Mouse (Mus musculus): ENCODE measurements around the gene Samd11. TPM values are rescaled to one million over a fixed set of nuclear protein-coding genes. Genes with fewer than 3 reads are reported as not detected.

Samd11 gene
- polyA plus RNA-seq, 1 experiment from 2014 or later = 0.35 TPM

- Histone ChIP-seq H3K27ac (replicated peaks; ENCODE audit: low read depth, low read length) (no peak overlapping the region), H3K9ac (ENCODE audit: low read depth, low read length) (no peak overlapping the region), H3K4me1 (ENCODE audit: control insufficient read depth, insufficient read depth, low read length) (no peaks in the 10 kb centered on the region), H3K4me2 (ENCODE audit: low read depth, low read length) (no peak overlapping the region), H3K9me3 (ENCODE audit: control insufficient read depth, low read length) (no peaks in the 10 kb centered on the region), H3K36me3 (ENCODE audit: control insufficient read depth, insufficient read depth, low read length) (no peaks in the 10 kb centered on the region), H3K27me3 (replicated peaks; ENCODE audit: control insufficient read depth, insufficient read depth, low read length) (no peaks in the 10 kb centered on the region), H3K4me3 (ENCODE audit: low read depth, low read length) (no peak overlapping the region)
- peak; percentile 51 for DNase-seq (ENCODE audit: low spot score)
- WGBS = 71% methylated on average over 13 of the region's 16 CpGs
- ATAC-seq (ENCODE audit: low read depth) = peak; percentile 72
Observed at GRCm38 (mm10) chr4:156217838-156218237, 37.6 kb downstream of the Samd11 start.

GRCm38 (mm10) chr4:156217022-156217669 lies 38.3 kb downstream of the Samd11 start:
- no peak for ATAC-seq (ENCODE audit: low read depth)
- H3K27ac ChIP-seq (replicated peaks; ENCODE audit: low read depth, low read length) = no peak overlapping the region
- H3K4me2 ChIP-seq (ENCODE audit: low read depth, low read length) = no peak overlapping the region
- H3K4me3 ChIP-seq (ENCODE audit: low read depth, low read length) = no peak overlapping the region
- H3K4me1 ChIP-seq (ENCODE audit: control insufficient read depth, insufficient read depth, low read length) = no peaks in the 10 kb centered on the region
- H3K27me3 ChIP-seq (replicated peaks; ENCODE audit: control insufficient read depth, insufficient read depth, low read length) = no peaks in the 10 kb centered on the region
- H3K36me3 ChIP-seq (ENCODE audit: control insufficient read depth, insufficient read depth, low read length) = no peaks in the 10 kb centered on the region
- H3K9me3 ChIP-seq (ENCODE audit: control insufficient read depth, low read length) = no peaks in the 10 kb centered on the region
- WGBS = 78% methylated on average over 15 of the region's 16 CpGs
- DNase-seq (ENCODE audit: low spot score) = no peak
- H3K9ac ChIP-seq (ENCODE audit: low read depth, low read length) = no peak overlapping the region

- Histone ChIP-seq H3K36me3 (ENCODE audit: control insufficient read depth, insufficient read depth, low read length) (no peaks in the 10 kb centered on the region), H3K9me3 (ENCODE audit: control insufficient read depth, low read length) (no peaks in the 10 kb centered on the region), H3K27me3 (replicated peaks; ENCODE audit: control insufficient read depth, insufficient read depth, low read length) (no peaks in the 10 kb centered on the region), H3K4me1 (ENCODE audit: control insufficient read depth, insufficient read depth, low read length) (no peaks in the 10 kb centered on the region), H3K4me2 (ENCODE audit: low read depth, low read length) (no peak overlapping the region), H3K9ac (ENCODE audit: low read depth, low read length) (no peak overlapping the region), H3K4me3 (ENCODE audit: low read depth, low read length) (no peak overlapping the region), H3K27ac (replicated peaks; ENCODE audit: low read depth, low read length) (no peak overlapping the region)
- DNase-seq (ENCODE audit: low spot score) (no peak), ATAC-seq (ENCODE audit: low read depth) (no peak)
- WGBS = 95% methylated on average over 2 of the region's 2 CpGs
Observed at GRCm38 (mm10) chr4:156216196-156216595, 39.3 kb downstream of the Samd11 start.

DNA sequence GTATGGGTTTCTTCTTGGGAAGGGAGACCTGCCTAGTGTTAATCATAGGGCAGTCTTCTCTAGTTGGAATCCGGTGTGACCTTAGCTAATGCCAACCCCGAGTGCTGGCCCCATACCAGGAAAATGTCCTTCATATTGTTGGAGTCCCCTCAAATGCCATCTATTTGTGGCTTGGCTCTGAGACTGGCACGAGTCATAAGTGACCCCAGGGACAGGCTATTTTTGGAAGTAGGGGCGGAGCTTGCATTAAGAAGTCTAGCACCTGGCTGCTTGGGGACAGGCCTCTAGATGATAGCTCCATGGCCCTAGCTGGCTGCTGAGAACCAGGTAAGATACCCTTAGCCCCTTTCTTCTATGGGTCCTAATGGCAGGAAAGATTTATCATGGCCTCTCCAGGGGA lies 39.8 kb downstream of the Samd11 start, which contains the start of gene Perm1:
Gene Perm1 (plus strand): TSS at position 220 of the 400 bp plus-strand sequence.
- no peak for DNase-seq (ENCODE audit: low spot score)
- no peaks in the 10 kb centered on the region for H3K4me1 ChIP-seq (ENCODE audit: control insufficient read depth, insufficient read depth, low read length)
- no peak within 1 kb of the TSS for H3K9ac ChIP-seq (ENCODE audit: low read depth, low read length)
- H3K27ac ChIP-seq (replicated peaks; ENCODE audit: low read depth, low read length) = no peak within 1 kb of the TSS
- H3K36me3 ChIP-seq (ENCODE audit: control insufficient read depth, insufficient read depth, low read length) = no peaks in the 10 kb centered on the region
- H3K9me3 ChIP-seq (ENCODE audit: control insufficient read depth, low read length) = no peaks in the 10 kb centered on the region
- H3K4me3 ChIP-seq (ENCODE audit: low read depth, low read length) = no peak within 1 kb of the TSS
- WGBS = 65% methylated on average over 4 of the region's 4 CpGs
- no peaks in the 10 kb centered on the region for H3K27me3 ChIP-seq (replicated peaks; ENCODE audit: control insufficient read depth, insufficient read depth, low read length)
- ATAC-seq (ENCODE audit: low read depth) = no peak
- no peak within 1 kb of the TSS for H3K4me2 ChIP-seq (ENCODE audit: low read depth, low read length)

DNA sequence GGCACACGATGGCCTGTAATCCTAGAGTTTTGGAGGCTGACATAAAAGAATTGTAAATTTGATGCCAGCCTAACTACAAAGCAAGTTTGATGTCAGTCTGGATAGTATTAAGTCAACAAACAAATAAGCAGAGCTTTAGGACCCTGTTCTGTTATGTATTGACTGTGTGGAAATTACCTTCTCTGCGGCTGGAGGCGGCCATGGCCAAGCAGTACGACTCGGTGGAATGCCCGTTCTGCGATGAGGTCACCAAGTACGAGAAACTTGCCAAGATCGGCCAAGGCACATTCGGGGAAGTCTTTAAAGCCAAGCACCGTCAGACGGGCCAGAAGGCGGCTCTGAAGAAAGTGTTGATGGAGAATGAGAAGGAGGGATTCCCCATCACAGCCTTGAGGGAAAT lies 42.3 kb downstream of the Samd11 start:
- no peaks in the 10 kb centered on the region for H3K9me3 ChIP-seq (ENCODE audit: control insufficient read depth, low read length)
- H3K4me3 ChIP-seq (ENCODE audit: low read depth, low read length) = no peak overlapping the region
- H3K4me2 ChIP-seq (ENCODE audit: low read depth, low read length) = no peak overlapping the region
- H3K4me1 ChIP-seq (ENCODE audit: control insufficient read depth, insufficient read depth, low read length) = no peaks in the 10 kb centered on the region
- no peaks in the 10 kb centered on the region for H3K27me3 ChIP-seq (replicated peaks; ENCODE audit: control insufficient read depth, insufficient read depth, low read length)
- H3K27ac ChIP-seq (replicated peaks; ENCODE audit: low read depth, low read length) = no peak overlapping the region
- no peaks in the 10 kb centered on the region for H3K36me3 ChIP-seq (ENCODE audit: control insufficient read depth, insufficient read depth, low read length)
- no peak for ATAC-seq (ENCODE audit: low read depth)
- 89% methylated on average over 13 of the region's 13 CpGs for WGBS
- H3K9ac ChIP-seq (ENCODE audit: low read depth, low read length) = no peak overlapping the region
- DNase-seq (ENCODE audit: low spot score) = no peak

- no peak for ATAC-seq (ENCODE audit: low read depth)
Observed at GRCm38 (mm10) chr4:156209963-156210635, 45.4 kb downstream of the Samd11 start.

DNA sequence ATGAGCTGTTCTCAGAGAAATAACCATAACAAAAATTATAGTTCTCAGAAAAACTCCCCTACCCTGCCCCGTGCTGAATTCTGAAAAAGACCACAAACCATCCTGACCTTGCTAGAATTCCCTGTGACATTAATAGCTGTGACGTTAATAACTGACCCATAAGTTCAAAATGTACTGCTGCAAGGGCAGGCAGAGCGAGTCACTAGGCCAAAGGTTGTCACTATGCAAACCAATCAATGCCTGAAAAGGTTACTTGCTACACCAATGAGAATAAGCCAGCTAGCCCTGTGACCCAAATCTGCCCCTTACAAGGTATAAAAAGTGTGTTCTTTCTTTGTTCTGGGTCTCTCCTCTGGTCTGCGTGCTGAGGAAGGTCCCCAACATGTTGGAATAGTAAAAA lies 46.6 kb downstream of the Samd11 start:
- Histone ChIP-seq H3K4me3 (ENCODE audit: low read depth, low read length) (no peak overlapping the region), H3K9ac (ENCODE audit: low read depth, low read length) (no peak overlapping the region), H3K27me3 (replicated peaks; ENCODE audit: control insufficient read depth, insufficient read depth, low read length) (peaks cover 12% of the 10 kb centered on the region), H3K27ac (replicated peaks; ENCODE audit: low read depth, low read length) (no peak overlapping the region), H3K36me3 (ENCODE audit: control insufficient read depth, insufficient read depth, low read length) (no peaks in the 10 kb centered on the region), H3K9me3 (ENCODE audit: control insufficient read depth, low read length) (no peaks in the 10 kb centered on the region), H3K4me1 (ENCODE audit: control insufficient read depth, insufficient read depth, low read length) (0 out of 2 replicates have a peak, but pooled peaks cover 6% of the 10 kb centered on the region), H3K4me2 (ENCODE audit: low read depth, low read length) (no peak overlapping the region)
- DNase-seq (ENCODE audit: low spot score) (no peak), ATAC-seq (ENCODE audit: low read depth) (no peak)
- 88% methylated on average over 4 of the region's 4 CpGs for WGBS

More at GRCm38 (mm10) chr4:156209963-156210635, 45.4 kb downstream of the Samd11 start:
- Histone ChIP-seq H3K27me3 (replicated peaks; ENCODE audit: control insufficient read depth, insufficient read depth, low read length) (peaks cover 1% of the 10 kb centered on the region; the same call in 1 of the 2 replicates), H3K4me3 (ENCODE audit: low read depth, low read length) (no peak overlapping the region), H3K27ac (replicated peaks; ENCODE audit: low read depth, low read length) (no peak overlapping the region), H3K9ac (ENCODE audit: low read depth, low read length) (no peak overlapping the region), H3K4me2 (ENCODE audit: low read depth, low read length) (no peak overlapping the region), H3K36me3 (ENCODE audit: control insufficient read depth, insufficient read depth, low read length) (no peaks in the 10 kb centered on the region), H3K4me1 (ENCODE audit: control insufficient read depth, insufficient read depth, low read length) (no peaks in the 10 kb centered on the region), H3K9me3 (ENCODE audit: control insufficient read depth, low read length) (no peaks in the 10 kb centered on the region)
- 68% methylated on average over 13 of the region's 13 CpGs for WGBS
- DNase-seq (ENCODE audit: low spot score) = no peak

GRCm38 (mm10) chr4:156203413-156204131 lies 51.9 kb downstream of the Samd11 start:
- no peaks in the 10 kb centered on the region for H3K9me3 ChIP-seq (ENCODE audit: control insufficient read depth, low read length)
- H3K36me3 ChIP-seq (ENCODE audit: control insufficient read depth, insufficient read depth, low read length) = no peaks in the 10 kb centered on the region
- DNase-seq (ENCODE audit: low spot score) (no peak), ATAC-seq (ENCODE audit: low read depth) (peak; percentile 69)
- under 1% methylated on average over 39 of the region's 49 CpGs for WGBS
- peak overlapping the region; percentile 62 for H3K4me3 ChIP-seq (ENCODE audit: low read depth, low read length)
- H3K9ac ChIP-seq (ENCODE audit: low read depth, low read length) = peak overlapping the region; percentile 65
- 0 out of 2 replicates have a peak, but pooled peaks cover 6% of the 10 kb centered on the region for H3K4me1 ChIP-seq (ENCODE audit: control insufficient read depth, insufficient read depth, low read length)
- H3K4me2 ChIP-seq (ENCODE audit: low read depth, low read length) = peak overlapping the region; percentile 98
- H3K27ac ChIP-seq (replicated peaks; ENCODE audit: low read depth, low read length) = no peak overlapping the region; the same call in 1 of the 2 replicates
- peaks cover 16% of the 10 kb centered on the region for H3K27me3 ChIP-seq (replicated peaks; ENCODE audit: control insufficient read depth, insufficient read depth, low read length)

All from embryonic facial prominence, embryonic 14.5 days (tissue).